Mouse (Mus musculus): ENCODE measurements around the gene Dennd6b.

DNA sequence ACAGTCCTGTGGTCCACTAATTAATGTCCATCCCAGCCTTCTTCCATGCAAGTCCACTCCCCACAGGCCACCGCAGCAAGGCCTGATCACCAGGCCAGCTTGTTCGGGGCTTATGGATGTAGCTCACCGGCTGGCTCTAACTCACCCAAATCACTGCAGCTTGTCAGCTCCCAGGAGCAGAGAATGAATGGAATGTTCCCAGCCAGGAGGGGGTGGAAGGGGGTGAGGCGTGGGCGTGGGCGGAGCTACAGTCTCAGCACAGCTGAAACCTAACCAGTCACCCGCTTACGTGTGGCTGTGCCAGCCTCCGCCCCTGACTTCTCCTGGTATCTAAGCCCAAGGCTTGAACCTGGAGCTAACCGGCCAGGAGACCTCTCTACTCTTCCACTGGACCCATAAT is 26.9 kb downstream of the Dennd6b start:
- TF ChIP-seq FLI1 (IDR thresholded peaks at IDR 0.05; ENCODE audit: low read length) (no peak), GATA1 (IDR thresholded peaks at IDR 0.05; ENCODE audit: borderline replicate concordance, low read length) (no peak)

All from megakaryocyte, embryonic 14.5 days (primary cell).